Mouse (Mus musculus) gastrocnemius, adult 18-20 months (tissue): ENCODE measurements around the gene 1700001P01Rik. TPM values are rescaled to one million over a fixed set of nuclear protein-coding genes. Genes with fewer than 3 reads are reported as not detected.
A peak's percentile ranks its signal among the peaks of the same experiment; 100 is the strongest.
"Not testable (repeated sequence)": the region's sequence is repeated elsewhere in the genome, so short reads cannot be mapped to it uniquely, and the experiment has no call there.

ENCODE experiments used
- DNase-seq: peaks from one replicate; pipeline ENCODE4 v3.0.0; 2021; ENCODE audit warnings: low spot score
- microRNA-seq: library from miRNA; unstranded; fragments of <30 nt; microRNA quantifications from one replicate; pipeline ENCODE4 v1.2.0, GENCODE M21; 2021
- total RNA-seq, 2 experiments: library from RNA; stranded (reverse); gene quantifications; 2 replicates each; pipeline ENCODE4 v1.2.3; 2021

1700001P01Rik gene
- total RNA-seq, 2 experiments from 2014 or later = not detected

- DNase-seq = no peak
These were observed 27.9 kb downstream of the 1700001P01Rik start for GRCm38 (mm10) chr11:97747773-97748172.

DNA sequence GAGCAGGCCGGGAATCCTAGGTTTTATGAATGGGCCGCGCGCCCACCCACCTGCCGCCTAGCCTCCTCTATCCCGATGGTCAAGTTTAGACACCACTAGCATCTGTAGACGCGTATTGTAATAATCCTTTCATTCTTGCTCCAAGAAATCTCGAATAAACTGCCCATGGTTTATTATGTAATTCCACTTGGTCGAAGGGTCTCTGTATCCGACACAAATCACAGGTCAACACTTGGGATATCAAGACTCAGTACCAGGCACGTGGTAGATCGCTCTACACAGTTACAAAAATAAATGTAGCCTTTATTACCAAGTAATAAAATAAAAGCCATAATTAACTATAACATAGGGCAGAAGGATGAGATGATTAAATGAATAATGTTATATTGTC lies 30.4 kb downstream of the 1700001P01Rik start:
- no peak for DNase-seq

GRCm38 (mm10) chr11:97744718-97745330 lies 30.9 kb downstream of the 1700001P01Rik start:
- peak; percentile 99 for DNase-seq

DNA sequence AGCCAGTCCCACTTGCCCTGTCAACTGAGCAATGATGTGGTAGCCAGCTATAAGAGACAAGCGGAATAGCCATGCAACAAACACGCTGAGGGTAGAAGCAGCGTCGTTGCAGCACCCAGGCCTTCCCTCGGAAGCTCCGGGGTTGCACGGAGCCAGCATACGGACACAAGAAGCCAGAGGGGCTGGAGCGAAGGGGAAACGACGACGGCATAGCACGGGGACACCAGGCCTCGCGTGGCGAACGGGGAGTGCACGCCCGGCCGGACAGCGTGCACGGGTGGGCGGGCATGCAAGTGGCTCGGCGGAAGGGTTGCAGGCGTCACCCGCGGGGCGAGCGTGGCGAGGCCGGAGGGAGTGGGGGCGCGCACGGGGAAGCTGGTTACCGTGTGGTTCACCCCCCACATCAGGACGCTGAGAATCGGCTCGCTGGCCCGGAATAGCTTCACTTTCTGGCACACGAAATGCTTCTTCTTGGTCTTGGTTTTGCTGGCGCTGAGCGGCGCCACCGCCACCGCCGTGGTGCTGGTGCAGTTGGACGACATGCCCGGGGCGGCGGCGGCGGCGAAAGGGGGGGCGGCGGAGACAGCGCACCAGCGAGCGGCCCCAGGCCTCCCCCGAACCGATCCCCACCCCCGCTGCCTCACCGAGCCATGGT lies 31.5 kb downstream of the 1700001P01Rik start, which contains the start of gene Pip4k2b:
TSS of gene Pip4k2b (minus strand) at position 642 of the 655 bp plus-strand sequence.
- DNase-seq = no peak

DNA sequence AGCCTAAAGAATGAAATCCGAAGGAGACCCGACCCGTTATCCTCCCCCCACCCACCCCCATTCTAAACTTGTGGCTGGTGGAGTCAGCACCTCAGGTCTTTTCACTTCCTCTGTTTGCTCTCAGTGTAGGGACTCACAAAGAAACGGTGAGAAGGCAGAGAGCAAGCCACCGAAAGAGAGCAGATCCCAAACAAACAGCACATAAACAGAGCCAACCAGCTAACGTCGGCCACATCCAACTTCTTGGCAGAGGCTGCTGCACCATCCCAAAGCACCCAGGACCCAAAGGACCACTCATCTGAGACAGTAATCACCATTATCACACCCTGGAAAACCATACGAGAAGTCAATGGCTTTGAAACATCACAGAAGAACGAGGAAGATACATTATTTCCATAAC lies 32.3 kb downstream of the 1700001P01Rik start:
- no peak for DNase-seq

DNA sequence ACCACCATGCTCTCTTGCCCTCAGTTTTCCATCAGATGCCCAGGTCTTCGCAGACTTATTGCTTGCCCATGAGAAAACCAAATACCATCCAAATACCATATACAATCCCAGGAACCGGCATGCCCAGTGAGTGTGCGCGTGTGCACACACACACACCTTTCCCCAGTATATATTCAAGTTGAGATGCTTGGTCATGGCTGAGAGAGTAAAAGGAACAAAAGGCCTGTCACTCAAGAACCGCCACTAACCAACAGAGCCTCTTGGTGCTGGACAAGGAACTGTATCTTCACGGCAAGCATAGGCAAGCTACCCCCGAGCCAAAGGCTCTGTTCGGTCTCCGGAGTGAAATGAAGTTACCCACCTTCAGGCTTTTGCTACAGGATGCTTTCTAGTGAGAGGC lies 33.1 kb downstream of the 1700001P01Rik start:
- no peak for DNase-seq

- no peak for DNase-seq
These were observed 33.6 kb downstream of the 1700001P01Rik start for GRCm38 (mm10) chr11:97742157-97742556.

GRCm38 (mm10) chr11:97740190-97740589 lies 35.5 kb downstream of the 1700001P01Rik start:
- no peak for DNase-seq

DNA sequence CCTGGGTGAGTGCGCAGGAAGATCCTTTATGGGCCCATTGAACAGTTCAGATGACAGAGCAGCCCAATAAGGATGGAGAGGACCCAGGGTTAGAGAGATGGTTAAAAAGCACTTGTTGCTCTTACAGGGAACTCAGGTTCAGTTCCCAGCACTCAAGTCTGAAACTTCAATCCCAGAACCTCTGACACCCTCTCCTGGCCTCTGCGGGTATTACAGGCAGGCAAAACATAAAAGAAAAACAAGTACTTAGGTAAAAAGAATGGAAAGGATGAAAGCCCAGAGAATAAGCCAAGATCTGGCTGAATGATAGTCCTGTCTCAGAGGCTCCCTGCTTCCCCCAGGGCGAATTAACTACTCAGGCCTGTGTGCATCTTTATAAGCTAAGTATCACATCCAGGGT lies 36.6 kb downstream of the 1700001P01Rik start:
- DNase-seq = no peak

- no peak for DNase-seq
These were observed 37.0 kb downstream of the 1700001P01Rik start for GRCm38 (mm10) chr11:97738703-97739102.

- peak; percentile 52 for DNase-seq
These were observed 38.1 kb downstream of the 1700001P01Rik start for GRCm38 (mm10) chr11:97737600-97737999.

- no peak for DNase-seq
These were observed 39.1 kb downstream of the 1700001P01Rik start for GRCm38 (mm10) chr11:97736645-97737044.

- not testable (repeated sequence) for DNase-seq
These were observed 40.9 kb downstream of the 1700001P01Rik start for GRCm38 (mm10) chr11:97734810-97735209.

- no peak for DNase-seq
These were observed 42.0 kb downstream of the 1700001P01Rik start for GRCm38 (mm10) chr11:97733689-97734088.

GRCm38 (mm10) chr11:97728730-97729129 lies 47.0 kb downstream of the 1700001P01Rik start:
- no peak for DNase-seq

GRCm38 (mm10) chr11:97728311-97728710 lies 47.4 kb downstream of the 1700001P01Rik start:
- DNase-seq = no peak

DNA sequence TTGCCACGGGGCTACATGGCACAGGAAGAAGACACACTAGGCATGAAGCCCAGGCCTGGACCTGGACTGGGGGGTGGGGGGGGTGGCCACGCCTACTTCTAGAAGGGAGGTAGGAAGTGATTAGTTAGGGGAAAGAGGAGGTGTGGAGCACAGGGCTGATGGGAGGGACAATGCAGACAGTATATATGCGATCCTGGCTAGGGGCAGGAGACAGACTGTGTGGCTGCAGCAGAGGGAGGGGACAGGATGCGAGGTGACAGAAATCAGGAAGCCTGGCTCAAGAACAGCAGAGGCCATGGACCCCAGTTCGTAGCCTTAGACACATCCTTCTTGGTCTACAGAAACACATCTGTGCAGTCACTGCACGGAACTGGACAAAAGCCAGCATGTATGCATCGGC lies 52.0 kb downstream of the 1700001P01Rik start:
- DNase-seq = no peak

Small RNA genes lying within 50 kb of the gene (microRNA-seq; reads per million reads assigned to microRNA genes)
- gene Mir8102 = not detected

Other genes with a start within 250 kb of the 1700001P01Rik start
- gene Srcin1, start 199.7 kb downstream of the 1700001P01Rik start, total RNA-seq = 1 to 10 TPM; 1.3 to 1.9 TPM
- gene Epop, start 146.2 kb downstream of the 1700001P01Rik start, total RNA-seq = under 1 TPM; 0.75 to 1.00 TPM
- gene Mllt6, start 112.5 kb downstream of the 1700001P01Rik start, total RNA-seq = 10 to 100 TPM; 44.1 to 51.0 TPM
- 100 to 1,000 TPM in 1 of 2 experiments, 10 to 100 TPM in 1; 96.7 to 102 TPM for gene Cisd3, start 90.1 kb downstream of the 1700001P01Rik start, total RNA-seq
- gene Pcgf2, start 75.4 kb downstream of the 1700001P01Rik start, total RNA-seq = 1 to 10 TPM in 1 of 2 experiments, under 1 TPM in 1; 0.96 to 2.3 TPM
- gene Psmb3, start 72.5 kb downstream of the 1700001P01Rik start, total RNA-seq = 100 to 1,000 TPM; 150 to 167 TPM
- 10 to 100 TPM; 64.7 TPM for gene Pip4k2b, start 31.2 kb downstream of the 1700001P01Rik start, total RNA-seq
- 1 to 10 TPM; 5.2 to 5.9 TPM for gene Cwc25, start 9.4 kb downstream of the 1700001P01Rik start, total RNA-seq
- gene Rpl23, start 6.5 kb upstream of the 1700001P01Rik start, total RNA-seq = 100 to 1,000 TPM; 426 to 450 TPM
- 10 to 100 TPM; 10.0 to 19.2 TPM for gene Lasp1, start 23.1 kb upstream of the 1700001P01Rik start, total RNA-seq
- gene B230217C12Rik, start 64.9 kb upstream of the 1700001P01Rik start, total RNA-seq = under 1 TPM; 0.19 to 0.34 TPM
- under 1 TPM; 0.16 to 0.38 TPM for gene Fbxo47, start 108.2 kb upstream of the 1700001P01Rik start, total RNA-seq
- 1 to 10 TPM; 2.1 to 2.6 TPM for gene Plxdc1, start 210.5 kb upstream of the 1700001P01Rik start, total RNA-seq
- gene Arl5c, start 220.3 kb upstream of the 1700001P01Rik start, total RNA-seq = under 1 TPM in 1 of 2 experiments, not detected in 1; 0.26 TPM
- gene Cacnb1, start 247.1 kb upstream of the 1700001P01Rik start, total RNA-seq = 100 to 1,000 TPM; 167 to 198 TPM